Mouse (Mus musculus): ENCODE measurements around the gene Slf2. TPM values are rescaled to one million over a fixed set of nuclear protein-coding genes. Genes with fewer than 3 reads are reported as not detected.

Slf2 gene
- polyA plus RNA-seq, 1 experiment from 2014 or later, result 27.1 TPM

GRCm38 (mm10) chr19:44896450-44896849, 34.5 kb upstream of the Slf2 start:
- Histone ChIP-seq H3K9ac (ENCODE audit: low read length) (no peak overlapping the region), H3K4me1 (replicated peaks; ENCODE audit: control insufficient read depth, insufficient read depth, low read length) (peaks cover 19% of the 10 kb centered on the region), H3K27ac (ENCODE audit: low read length) (no peak overlapping the region), H3K9me3 (ENCODE audit: control insufficient read depth, low read length) (no peaks in the 10 kb centered on the region), H3K4me3 (ENCODE audit: low read length) (no peak overlapping the region), H3K36me3 (ENCODE audit: control insufficient read depth, insufficient read depth, low read length) (no peaks in the 10 kb centered on the region), H3K27me3 (ENCODE audit: control insufficient read depth, insufficient read depth, low read depth, low read length) (peaks cover 3% of the 10 kb centered on the region), H3K4me2 (ENCODE audit: low read depth, low read length) (no peak overlapping the region)
- WGBS, result 57% methylated on average over 6 of the region's 6 CpGs
- no peak for ATAC-seq (ENCODE audit: low read depth)

GRCm38 (mm10) chr19:44897521-44897920, 33.4 kb upstream of the Slf2 start:
- H3K9me3 ChIP-seq (ENCODE audit: control insufficient read depth, low read length), result no peaks in the 10 kb centered on the region
- no peaks in the 10 kb centered on the region for H3K36me3 ChIP-seq (ENCODE audit: control insufficient read depth, insufficient read depth, low read length)
- H3K27ac ChIP-seq (ENCODE audit: low read length), result no peak overlapping the region
- H3K9ac ChIP-seq (ENCODE audit: low read length), result no peak overlapping the region
- 73% methylated on average over 5 of the region's 5 CpGs for WGBS
- peaks cover 21% of the 10 kb centered on the region for H3K4me1 ChIP-seq (replicated peaks; ENCODE audit: control insufficient read depth, insufficient read depth, low read length)
- H3K27me3 ChIP-seq (ENCODE audit: control insufficient read depth, insufficient read depth, low read depth, low read length), result peaks cover 2% of the 10 kb centered on the region; the same call in 1 of the 2 replicates
- ATAC-seq (ENCODE audit: low read depth), result no peak
- no peak overlapping the region for H3K4me3 ChIP-seq (ENCODE audit: low read length)
- no peak overlapping the region for H3K4me2 ChIP-seq (ENCODE audit: low read depth, low read length)

GRCm38 (mm10) chr19:44898646-44899045, 32.3 kb upstream of the Slf2 start:
- peaks cover 16% of the 10 kb centered on the region for H3K4me1 ChIP-seq (replicated peaks; ENCODE audit: control insufficient read depth, insufficient read depth, low read length)
- no peak overlapping the region for H3K4me3 ChIP-seq (ENCODE audit: low read length)
- no peak for ATAC-seq (ENCODE audit: low read depth)
- 29% methylated on average over 3 of the region's 3 CpGs for WGBS
- no peak overlapping the region for H3K27ac ChIP-seq (ENCODE audit: low read length)
- H3K9ac ChIP-seq (ENCODE audit: low read length), result no peak overlapping the region
- H3K9me3 ChIP-seq (ENCODE audit: control insufficient read depth, low read length), result no peaks in the 10 kb centered on the region
- peaks cover 2% of the 10 kb centered on the region; the same call in 1 of the 2 replicates for H3K27me3 ChIP-seq (ENCODE audit: control insufficient read depth, insufficient read depth, low read depth, low read length)
- H3K4me2 ChIP-seq (ENCODE audit: low read depth, low read length), result no peak overlapping the region
- H3K36me3 ChIP-seq (ENCODE audit: control insufficient read depth, insufficient read depth, low read length), result no peaks in the 10 kb centered on the region

DNA sequence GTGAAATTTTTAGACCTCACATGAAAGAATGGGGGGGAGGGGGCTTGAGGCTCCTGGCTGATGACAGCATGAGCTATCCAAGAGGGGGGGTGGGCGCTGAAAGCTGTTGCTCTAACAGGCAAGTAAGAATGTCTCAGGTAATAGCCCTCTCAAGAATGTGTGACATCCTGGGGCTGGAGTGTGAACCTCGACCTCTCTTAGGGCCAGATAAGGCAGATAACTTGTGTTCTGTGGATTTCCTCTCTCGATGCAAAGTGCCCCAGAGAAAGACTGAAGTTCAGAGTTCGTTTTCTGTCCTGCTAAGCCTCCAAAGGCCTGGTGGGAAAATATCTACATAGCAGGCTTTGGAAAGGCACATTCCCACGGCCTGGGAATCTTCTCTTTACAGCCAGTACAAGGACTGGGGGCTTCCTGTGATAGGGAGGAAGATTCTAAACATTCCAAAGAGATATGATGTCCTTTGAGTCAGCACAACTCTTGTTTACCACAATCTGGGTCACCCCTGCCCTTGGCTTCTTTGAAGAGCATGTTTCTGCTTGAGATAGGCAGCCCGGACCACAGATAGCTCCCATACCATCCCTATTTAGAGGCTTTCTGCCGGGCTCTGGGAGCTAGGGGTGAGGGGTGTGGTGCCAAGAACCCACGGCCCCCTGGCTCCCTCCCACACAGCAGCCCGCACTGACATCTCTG, 31.7 kb upstream of the Slf2 start:
- WGBS, result 31% methylated on average over 9 of the region's 9 CpGs
- no peak overlapping the region for H3K4me2 ChIP-seq (ENCODE audit: low read depth, low read length)
- H3K9me3 ChIP-seq (ENCODE audit: control insufficient read depth, low read length), result no peaks in the 10 kb centered on the region
- peaks cover 18% of the 10 kb centered on the region for H3K4me1 ChIP-seq (replicated peaks; ENCODE audit: control insufficient read depth, insufficient read depth, low read length)
- no peak overlapping the region for H3K9ac ChIP-seq (ENCODE audit: low read length)
- no peaks in the 10 kb centered on the region; the same call in 1 of the 2 replicates for H3K27me3 ChIP-seq (ENCODE audit: control insufficient read depth, insufficient read depth, low read depth, low read length)
- no peak overlapping the region for H3K27ac ChIP-seq (ENCODE audit: low read length)
- ATAC-seq (ENCODE audit: low read depth), result no peak
- no peaks in the 10 kb centered on the region for H3K36me3 ChIP-seq (ENCODE audit: control insufficient read depth, insufficient read depth, low read length)
- H3K4me3 ChIP-seq (ENCODE audit: low read length), result no peak overlapping the region

- no peaks in the 10 kb centered on the region for H3K36me3 ChIP-seq (ENCODE audit: control insufficient read depth, insufficient read depth, low read length)
- H3K27ac ChIP-seq (ENCODE audit: low read length), result peak overlapping the region; percentile 63
- H3K4me1 ChIP-seq (replicated peaks; ENCODE audit: control insufficient read depth, insufficient read depth, low read length), result peaks cover 18% of the 10 kb centered on the region
- peak overlapping the region; percentile 13; the same call in 1 of the 2 replicates for H3K4me2 ChIP-seq (ENCODE audit: low read depth, low read length)
- no peaks in the 10 kb centered on the region for H3K27me3 ChIP-seq (ENCODE audit: control insufficient read depth, insufficient read depth, low read depth, low read length)
- WGBS, result 24% methylated on average over 22 of the region's 22 CpGs
- peak; percentile 44 for ATAC-seq (ENCODE audit: low read depth)
- H3K9me3 ChIP-seq (ENCODE audit: control insufficient read depth, low read length), result no peaks in the 10 kb centered on the region
- no peak overlapping the region for H3K4me3 ChIP-seq (ENCODE audit: low read length)
- H3K9ac ChIP-seq (ENCODE audit: low read length), result peak overlapping the region; percentile 19; the same call in 1 of the 2 replicates
These were observed 30.8 kb upstream of the Slf2 start for GRCm38 (mm10) chr19:44899947-44900773.

- 0 out of 2 replicates have a peak, but pooled peaks have one; percentile 3 for ATAC-seq (ENCODE audit: low read depth)
- Histone ChIP-seq H3K4me2 (ENCODE audit: low read depth, low read length) (no peak overlapping the region), H3K9ac (ENCODE audit: low read length) (no peak overlapping the region), H3K9me3 (ENCODE audit: control insufficient read depth, low read length) (no peaks in the 10 kb centered on the region), H3K4me1 (replicated peaks; ENCODE audit: control insufficient read depth, insufficient read depth, low read length) (peaks cover 18% of the 10 kb centered on the region), H3K4me3 (ENCODE audit: low read length) (no peak overlapping the region), H3K27ac (ENCODE audit: low read length) (no peak overlapping the region), H3K27me3 (ENCODE audit: control insufficient read depth, insufficient read depth, low read depth, low read length) (no peaks in the 10 kb centered on the region), H3K36me3 (ENCODE audit: control insufficient read depth, insufficient read depth, low read length) (no peaks in the 10 kb centered on the region)
- 51% methylated on average over 3 of the region's 3 CpGs for WGBS
These were observed 29.9 kb upstream of the Slf2 start for GRCm38 (mm10) chr19:44901047-44901446.

GRCm38 (mm10) chr19:44902324-44902723, 28.6 kb upstream of the Slf2 start:
- Histone ChIP-seq H3K9me3 (ENCODE audit: control insufficient read depth, low read length) (no peaks in the 10 kb centered on the region), H3K27me3 (ENCODE audit: control insufficient read depth, insufficient read depth, low read depth, low read length) (no peaks in the 10 kb centered on the region), H3K27ac (ENCODE audit: low read length) (no peak overlapping the region), H3K9ac (ENCODE audit: low read length) (no peak overlapping the region), H3K4me1 (replicated peaks; ENCODE audit: control insufficient read depth, insufficient read depth, low read length) (peaks cover 18% of the 10 kb centered on the region), H3K4me3 (ENCODE audit: low read length) (no peak overlapping the region), H3K4me2 (ENCODE audit: low read depth, low read length) (no peak overlapping the region), H3K36me3 (ENCODE audit: control insufficient read depth, insufficient read depth, low read length) (no peaks in the 10 kb centered on the region)
- 44% methylated on average over 4 of the region's 4 CpGs for WGBS
- ATAC-seq (ENCODE audit: low read depth), result peak; percentile 80

- H3K4me1 ChIP-seq (replicated peaks; ENCODE audit: control insufficient read depth, insufficient read depth, low read length), result peaks cover 24% of the 10 kb centered on the region
- no peak for ATAC-seq (ENCODE audit: low read depth)
- no peak overlapping the region for H3K4me2 ChIP-seq (ENCODE audit: low read depth, low read length)
- no peaks in the 10 kb centered on the region for H3K9me3 ChIP-seq (ENCODE audit: control insufficient read depth, low read length)
- no peak overlapping the region for H3K27ac ChIP-seq (ENCODE audit: low read length)
- WGBS, result 64% methylated on average over 6 of the region's 6 CpGs
- no peak overlapping the region for H3K4me3 ChIP-seq (ENCODE audit: low read length)
- H3K27me3 ChIP-seq (ENCODE audit: control insufficient read depth, insufficient read depth, low read depth, low read length), result no peaks in the 10 kb centered on the region
- no peak overlapping the region for H3K9ac ChIP-seq (ENCODE audit: low read length)
- no peaks in the 10 kb centered on the region for H3K36me3 ChIP-seq (ENCODE audit: control insufficient read depth, insufficient read depth, low read length)
These were observed 27.5 kb upstream of the Slf2 start for GRCm38 (mm10) chr19:44903343-44904000.

Measured in lung, embryonic 16.5 days (tissue).